Mouse (Mus musculus): ENCODE data around the gene Tnpo1. TPM values are rescaled to one million over a fixed set of nuclear protein-coding genes. Genes with fewer than 3 reads are reported as not detected.
A peak's percentile ranks its signal among the peaks of the same experiment; 100 is the strongest.

Gene Tnpo1
- polyA plus RNA-seq, 1 experiment from 2014 or later = 40.5 TPM

DNA sequence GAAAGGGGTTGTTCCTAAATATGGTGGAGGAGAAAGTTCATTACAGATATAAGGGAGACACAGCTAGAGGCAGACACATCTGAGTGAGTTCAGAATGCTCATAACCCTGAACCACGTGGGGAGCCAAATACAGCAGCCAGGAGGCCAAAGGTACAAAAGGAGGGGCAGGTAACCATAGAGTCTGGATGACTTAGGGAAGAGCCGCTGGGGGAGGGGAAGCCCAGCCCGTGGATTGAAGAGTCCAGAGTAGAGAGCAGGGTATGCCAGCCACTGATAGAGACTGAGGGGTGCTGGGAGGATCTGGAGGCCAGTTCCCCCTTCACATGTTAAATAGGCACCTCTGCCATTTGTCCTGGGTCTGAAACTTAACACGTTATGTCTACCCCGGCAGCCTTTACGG is 29.5 kb upstream of the Tnpo1 start:
- ATAC-seq (replicated peaks; ENCODE audit: extremely low read depth, insufficient read depth, low FRiP score) = no peak
- no peaks in the 10 kb centered on the region for H3K36me3 ChIP-seq (ENCODE audit: control insufficient read depth, insufficient read depth)
- no peak overlapping the region for H3K9ac ChIP-seq (ENCODE audit: low read length)
- no peak overlapping the region for H3K4me3 ChIP-seq (ENCODE audit: low read length)
- WGBS = 55% methylated on average over 6 of the region's 6 CpGs
- no peaks in the 10 kb centered on the region for H3K27me3 ChIP-seq (ENCODE audit: control insufficient read depth, insufficient read depth, low read length)
- no peaks in the 10 kb centered on the region for H3K9me3 ChIP-seq (replicated peaks; ENCODE audit: control insufficient read depth, low read length)
- no peak overlapping the region for H3K4me2 ChIP-seq (ENCODE audit: low read depth, low read length)
- H3K4me1 ChIP-seq (ENCODE audit: control insufficient read depth, insufficient read depth, low read length) = peaks cover 6% of the 10 kb centered on the region; the same call in 1 of the 2 replicates
- no peak overlapping the region for H3K27ac ChIP-seq (ENCODE audit: low read length)

DNA sequence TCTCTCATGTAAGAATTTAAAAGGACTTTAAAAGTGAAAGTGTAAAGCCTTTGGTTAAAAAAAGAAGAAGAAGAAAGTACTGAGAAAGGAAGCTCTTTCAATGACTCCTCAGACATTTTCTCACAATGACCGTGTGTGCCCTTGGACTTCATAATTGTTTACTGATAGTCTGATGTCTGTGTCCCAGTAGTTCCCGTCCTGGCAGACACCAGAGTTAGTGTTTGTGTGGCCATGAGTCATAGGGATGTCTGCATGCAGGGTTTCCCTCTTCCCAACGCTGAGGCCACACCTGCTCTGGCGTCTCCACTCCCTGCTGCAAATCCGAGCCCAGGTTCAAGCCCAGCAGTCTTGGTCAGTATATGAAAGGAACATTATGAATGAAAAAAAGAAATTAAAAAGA is 29.0 kb upstream of the Tnpo1 start:
- no peak overlapping the region for H3K4me3 ChIP-seq (ENCODE audit: low read length)
- H3K27me3 ChIP-seq (ENCODE audit: control insufficient read depth, insufficient read depth, low read length) = no peaks in the 10 kb centered on the region
- H3K4me1 ChIP-seq (ENCODE audit: control insufficient read depth, insufficient read depth, low read length) = peaks cover 6% of the 10 kb centered on the region; the same call in 1 of the 2 replicates
- ATAC-seq (replicated peaks; ENCODE audit: extremely low read depth, insufficient read depth, low FRiP score) = no peak
- no peaks in the 10 kb centered on the region for H3K9me3 ChIP-seq (replicated peaks; ENCODE audit: control insufficient read depth, low read length)
- no peak overlapping the region for H3K27ac ChIP-seq (ENCODE audit: low read length)
- 33% methylated on average over 5 of the region's 5 CpGs for WGBS
- no peak overlapping the region for H3K9ac ChIP-seq (ENCODE audit: low read length)
- no peak overlapping the region for H3K4me2 ChIP-seq (ENCODE audit: low read depth, low read length)
- no peaks in the 10 kb centered on the region for H3K36me3 ChIP-seq (ENCODE audit: control insufficient read depth, insufficient read depth)

DNA sequence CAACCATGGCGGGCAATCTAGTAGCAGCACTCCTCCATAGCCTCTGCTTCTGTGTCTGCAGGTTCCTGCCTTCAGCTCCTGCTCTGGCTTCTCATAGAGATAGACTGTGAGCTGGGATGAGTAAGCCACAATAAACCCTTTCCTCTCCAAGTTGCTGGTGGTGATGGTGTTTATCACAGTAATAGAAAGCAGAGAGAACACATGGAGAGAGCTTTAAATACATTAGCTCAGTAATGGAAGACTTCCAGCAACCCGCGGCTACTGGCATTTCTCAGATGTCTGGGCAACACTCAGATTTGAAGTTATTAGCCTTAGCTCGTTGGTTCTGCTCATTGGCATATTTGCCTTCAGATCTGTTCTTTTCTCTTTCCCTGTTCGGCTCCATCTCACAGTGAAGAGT is 27.6 kb upstream of the Tnpo1 start:
- no peaks in the 10 kb centered on the region for H3K36me3 ChIP-seq (ENCODE audit: control insufficient read depth, insufficient read depth)
- no peak overlapping the region for H3K27ac ChIP-seq (ENCODE audit: low read length)
- H3K9ac ChIP-seq (ENCODE audit: low read length) = no peak overlapping the region
- no peaks in the 10 kb centered on the region for H3K9me3 ChIP-seq (replicated peaks; ENCODE audit: control insufficient read depth, low read length)
- peaks cover 6% of the 10 kb centered on the region; the same call in 1 of the 2 replicates for H3K4me1 ChIP-seq (ENCODE audit: control insufficient read depth, insufficient read depth, low read length)
- no peaks in the 10 kb centered on the region for H3K27me3 ChIP-seq (ENCODE audit: control insufficient read depth, insufficient read depth, low read length)
- ATAC-seq (replicated peaks; ENCODE audit: extremely low read depth, insufficient read depth, low FRiP score) = no peak
- no peak overlapping the region for H3K4me2 ChIP-seq (ENCODE audit: low read depth, low read length)
- WGBS = 64% methylated on average over 5 of the region's 5 CpGs
- no peak overlapping the region for H3K4me3 ChIP-seq (ENCODE audit: low read length)

DNA sequence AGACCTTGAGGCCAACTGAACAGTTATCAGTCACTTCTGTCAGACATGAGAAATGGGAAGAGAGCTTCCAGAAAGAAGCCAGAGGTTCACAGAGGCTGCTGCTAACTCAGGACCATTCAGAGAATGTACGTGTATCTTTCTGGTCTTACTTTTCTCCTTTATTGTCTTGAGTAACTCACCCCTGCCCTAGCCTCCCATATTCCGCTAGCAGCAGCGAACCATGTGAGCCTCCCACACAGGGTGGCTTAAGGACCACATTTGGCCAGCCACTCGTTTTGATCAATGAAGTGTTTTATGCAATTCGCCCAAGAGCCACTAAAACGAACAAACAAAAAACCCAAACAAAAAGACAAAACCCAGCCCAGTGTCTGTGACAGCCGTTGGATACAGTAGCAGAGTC is 25.8 kb upstream of the Tnpo1 start:
- no peaks in the 10 kb centered on the region for H3K9me3 ChIP-seq (replicated peaks; ENCODE audit: control insufficient read depth, low read length)
- H3K36me3 ChIP-seq (ENCODE audit: control insufficient read depth, insufficient read depth) = no peaks in the 10 kb centered on the region
- no peak for ATAC-seq (replicated peaks; ENCODE audit: extremely low read depth, insufficient read depth, low FRiP score)
- H3K4me1 ChIP-seq (ENCODE audit: control insufficient read depth, insufficient read depth, low read length) = peaks cover 6% of the 10 kb centered on the region; the same call in 1 of the 2 replicates
- no peak overlapping the region for H3K4me2 ChIP-seq (ENCODE audit: low read depth, low read length)
- H3K27ac ChIP-seq (ENCODE audit: low read length) = no peak overlapping the region
- 76% methylated on average over 7 of the region's 7 CpGs for WGBS
- no peak overlapping the region for H3K9ac ChIP-seq (ENCODE audit: low read length)
- no peaks in the 10 kb centered on the region for H3K27me3 ChIP-seq (ENCODE audit: control insufficient read depth, insufficient read depth, low read length)
- no peak overlapping the region for H3K4me3 ChIP-seq (ENCODE audit: low read length)

DNA sequence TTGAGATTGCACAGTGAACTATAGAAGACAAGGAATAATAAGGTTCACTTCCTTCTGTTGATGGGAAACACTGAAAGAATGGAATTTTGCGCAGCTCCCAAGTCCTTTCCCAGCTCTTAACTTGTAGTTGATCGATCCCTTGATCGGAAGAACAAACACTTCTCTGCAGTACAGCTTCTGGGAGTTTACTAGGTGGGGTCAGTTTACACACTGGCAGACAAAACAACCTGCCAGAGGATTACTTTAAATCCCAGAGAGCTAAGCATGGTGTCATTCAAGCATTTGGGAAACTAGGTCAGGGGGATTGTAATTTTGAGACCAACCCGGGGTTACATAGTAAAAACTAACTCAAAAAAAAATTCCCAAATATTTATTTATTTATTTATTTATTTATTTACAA is 22.0 kb upstream of the Tnpo1 start:
- no peaks in the 10 kb centered on the region for H3K4me1 ChIP-seq (ENCODE audit: control insufficient read depth, insufficient read depth, low read length)
- H3K4me3 ChIP-seq (ENCODE audit: low read length) = no peak overlapping the region
- H3K4me2 ChIP-seq (ENCODE audit: low read depth, low read length) = no peak overlapping the region
- no peaks in the 10 kb centered on the region for H3K36me3 ChIP-seq (ENCODE audit: control insufficient read depth, insufficient read depth)
- no peak overlapping the region for H3K9ac ChIP-seq (ENCODE audit: low read length)
- no peaks in the 10 kb centered on the region for H3K9me3 ChIP-seq (replicated peaks; ENCODE audit: control insufficient read depth, low read length)
- H3K27ac ChIP-seq (ENCODE audit: low read length) = no peak overlapping the region
- no peak for ATAC-seq (replicated peaks; ENCODE audit: extremely low read depth, insufficient read depth, low FRiP score)
- 63% methylated on average over 4 of the region's 4 CpGs for WGBS
- no peaks in the 10 kb centered on the region for H3K27me3 ChIP-seq (ENCODE audit: control insufficient read depth, insufficient read depth, low read length)

DNA sequence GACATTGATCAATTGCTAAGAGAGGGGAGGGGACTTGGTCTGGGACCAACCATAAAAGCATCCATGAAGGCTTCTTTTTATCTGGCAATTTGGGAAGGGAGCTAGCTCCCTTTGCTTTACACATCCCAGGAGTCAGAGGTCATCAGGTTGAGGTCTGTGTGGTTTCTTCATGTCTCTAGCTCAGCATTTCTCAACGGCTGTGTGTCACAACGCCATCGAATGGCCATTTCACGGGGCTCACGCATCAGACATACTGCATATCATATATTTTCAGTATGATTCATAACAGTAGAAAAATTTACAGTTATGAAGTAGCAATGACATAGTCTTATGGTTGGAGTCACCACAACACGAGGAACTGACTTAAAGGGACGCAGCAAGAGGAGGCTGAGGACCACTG is 20.2 kb upstream of the Tnpo1 start:
- H3K9ac ChIP-seq (ENCODE audit: low read length) = no peak overlapping the region
- H3K27ac ChIP-seq (ENCODE audit: low read length) = no peak overlapping the region
- H3K4me3 ChIP-seq (ENCODE audit: low read length) = no peak overlapping the region
- H3K9me3 ChIP-seq (replicated peaks; ENCODE audit: control insufficient read depth, low read length) = no peaks in the 10 kb centered on the region
- no peaks in the 10 kb centered on the region for H3K36me3 ChIP-seq (ENCODE audit: control insufficient read depth, insufficient read depth)
- no peak overlapping the region for H3K4me2 ChIP-seq (ENCODE audit: low read depth, low read length)
- no peak for ATAC-seq (replicated peaks; ENCODE audit: extremely low read depth, insufficient read depth, low FRiP score)
- H3K4me1 ChIP-seq (ENCODE audit: control insufficient read depth, insufficient read depth, low read length) = no peaks in the 10 kb centered on the region
- WGBS = 86% methylated on average over 7 of the region's 7 CpGs
- H3K27me3 ChIP-seq (ENCODE audit: control insufficient read depth, insufficient read depth, low read length) = no peaks in the 10 kb centered on the region

DNA sequence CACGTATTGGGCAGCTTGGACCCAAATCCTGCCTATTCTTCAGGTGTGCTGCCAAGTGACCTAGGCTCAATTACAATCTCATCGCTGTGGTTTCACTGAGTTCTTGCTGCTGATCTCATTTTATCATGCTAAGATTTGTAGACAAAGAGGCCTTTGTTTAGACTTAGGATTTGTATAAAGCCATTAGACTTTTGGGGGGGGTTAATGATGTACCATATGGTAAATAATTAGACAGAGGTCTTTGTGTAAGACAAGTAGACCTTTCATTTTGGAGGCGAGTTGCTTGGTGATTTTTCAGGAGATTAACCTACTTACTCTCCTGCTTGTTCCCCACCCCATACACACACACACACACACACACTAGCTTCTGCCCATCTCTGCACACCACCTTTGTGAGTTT is 19.7 kb upstream of the Tnpo1 start:
- no peak overlapping the region for H3K4me3 ChIP-seq (ENCODE audit: low read length)
- ATAC-seq (replicated peaks; ENCODE audit: extremely low read depth, insufficient read depth, low FRiP score) = no peak
- H3K27ac ChIP-seq (ENCODE audit: low read length) = no peak overlapping the region
- no peaks in the 10 kb centered on the region for H3K36me3 ChIP-seq (ENCODE audit: control insufficient read depth, insufficient read depth)
- H3K9ac ChIP-seq (ENCODE audit: low read length) = no peak overlapping the region
- 60% methylated on average over 3 of the region's 3 CpGs for WGBS
- no peaks in the 10 kb centered on the region for H3K27me3 ChIP-seq (ENCODE audit: control insufficient read depth, insufficient read depth, low read length)
- H3K9me3 ChIP-seq (replicated peaks; ENCODE audit: control insufficient read depth, low read length) = no peaks in the 10 kb centered on the region
- no peaks in the 10 kb centered on the region for H3K4me1 ChIP-seq (ENCODE audit: control insufficient read depth, insufficient read depth, low read length)
- H3K4me2 ChIP-seq (ENCODE audit: low read depth, low read length) = no peak overlapping the region

DNA sequence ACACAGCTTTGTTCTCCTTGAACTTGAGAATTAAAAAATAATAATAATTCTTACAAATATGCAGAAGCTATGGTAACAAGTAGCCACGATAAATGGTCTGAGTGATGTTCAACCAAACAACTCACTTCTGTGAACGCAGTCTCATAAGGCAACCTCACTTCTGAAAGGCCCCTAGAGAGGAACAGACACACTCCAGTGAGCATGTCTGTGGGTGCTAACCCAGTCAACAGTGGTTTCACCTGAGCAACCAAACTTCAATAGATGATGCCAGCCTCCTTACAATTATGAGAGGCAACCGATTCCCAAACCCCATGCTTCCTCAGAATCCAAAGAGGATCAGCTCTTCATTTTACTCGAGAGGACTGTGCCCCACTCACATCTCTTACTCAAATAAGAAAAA is 19.2 kb upstream of the Tnpo1 start:
- Histone ChIP-seq H3K9ac (ENCODE audit: low read length) (no peak overlapping the region), H3K4me3 (ENCODE audit: low read length) (no peak overlapping the region), H3K4me2 (ENCODE audit: low read depth, low read length) (no peak overlapping the region), H3K4me1 (ENCODE audit: control insufficient read depth, insufficient read depth, low read length) (no peaks in the 10 kb centered on the region), H3K9me3 (replicated peaks; ENCODE audit: control insufficient read depth, low read length) (no peaks in the 10 kb centered on the region), H3K27me3 (ENCODE audit: control insufficient read depth, insufficient read depth, low read length) (no peaks in the 10 kb centered on the region), H3K36me3 (ENCODE audit: control insufficient read depth, insufficient read depth) (no peaks in the 10 kb centered on the region), H3K27ac (ENCODE audit: low read length) (no peak overlapping the region)
- ATAC-seq (replicated peaks; ENCODE audit: extremely low read depth, insufficient read depth, low FRiP score) = no peak
- 85% methylated on average over 4 of the region's 4 CpGs for WGBS

DNA sequence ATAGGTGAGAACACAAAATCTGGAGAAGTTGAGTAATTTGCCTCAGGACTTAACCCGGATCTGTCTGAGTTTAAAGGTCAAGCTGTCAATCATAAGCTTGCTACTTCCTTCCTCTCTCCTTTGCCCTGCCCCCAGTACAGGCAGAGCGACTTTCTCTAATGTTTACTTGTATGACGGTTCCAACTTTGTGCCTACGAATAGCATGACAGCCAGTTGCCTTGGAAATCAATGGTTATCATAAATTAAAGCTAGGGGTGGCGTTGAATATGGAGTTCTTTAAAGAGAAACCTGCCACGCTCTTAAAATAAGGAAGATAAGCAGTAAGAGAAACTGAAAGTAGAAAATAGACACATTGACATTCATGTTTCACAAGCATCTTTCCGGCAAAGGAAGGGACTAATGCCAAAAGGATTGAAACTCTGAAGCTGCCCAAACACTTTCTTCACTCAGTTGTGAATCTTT is 18.5 kb upstream of the Tnpo1 start:
- no peak overlapping the region for H3K9ac ChIP-seq (ENCODE audit: low read length)
- H3K4me2 ChIP-seq (ENCODE audit: low read depth, low read length) = peak overlapping the region; percentile 1
- no peaks in the 10 kb centered on the region for H3K36me3 ChIP-seq (ENCODE audit: control insufficient read depth, insufficient read depth)
- H3K4me3 ChIP-seq (ENCODE audit: low read length) = peak overlapping the region; percentile 5
- 60% methylated on average over 7 of the region's 7 CpGs for WGBS
- no peaks in the 10 kb centered on the region for H3K27me3 ChIP-seq (ENCODE audit: control insufficient read depth, insufficient read depth, low read length)
- ATAC-seq (replicated peaks; ENCODE audit: extremely low read depth, insufficient read depth, low FRiP score) = no peak
- no peak overlapping the region for H3K27ac ChIP-seq (ENCODE audit: low read length)
- H3K9me3 ChIP-seq (replicated peaks; ENCODE audit: control insufficient read depth, low read length) = no peaks in the 10 kb centered on the region
- no peaks in the 10 kb centered on the region for H3K4me1 ChIP-seq (ENCODE audit: control insufficient read depth, insufficient read depth, low read length)

DNA sequence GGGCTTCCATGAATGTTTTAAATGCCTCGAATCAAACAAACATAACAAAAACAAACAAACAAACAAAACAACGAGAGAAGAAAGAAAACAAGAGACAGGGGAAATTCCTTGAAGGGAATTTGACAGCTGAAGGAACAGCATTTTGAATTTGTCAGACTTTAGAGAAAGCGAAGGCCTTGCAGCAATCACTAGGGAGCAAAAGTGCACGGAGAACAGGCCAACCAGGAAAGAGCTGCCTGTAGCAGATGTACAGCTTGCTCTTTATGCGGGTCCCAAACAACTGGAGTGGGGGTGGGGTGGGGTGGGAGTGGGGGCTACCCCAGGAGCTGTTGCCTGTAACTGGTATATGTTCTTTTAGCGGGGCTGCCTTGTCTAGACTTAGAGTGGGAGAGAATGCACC is 16.2 kb upstream of the Tnpo1 start:
- H3K4me2 ChIP-seq (ENCODE audit: low read depth, low read length) = no peak overlapping the region

More for the DNA sequence above, 16.2 kb upstream of the Tnpo1 start:
- no peaks in the 10 kb centered on the region for H3K9me3 ChIP-seq (replicated peaks; ENCODE audit: control insufficient read depth, low read length)
- no peaks in the 10 kb centered on the region for H3K27me3 ChIP-seq (ENCODE audit: control insufficient read depth, insufficient read depth, low read length)
- H3K9ac ChIP-seq (ENCODE audit: low read length) = no peak overlapping the region
- WGBS = 53% methylated on average over 6 of the region's 6 CpGs
- no peak overlapping the region for H3K4me3 ChIP-seq (ENCODE audit: low read length)
- no peak overlapping the region for H3K27ac ChIP-seq (ENCODE audit: low read length)
- ATAC-seq (replicated peaks; ENCODE audit: extremely low read depth, insufficient read depth, low FRiP score) = no peak
- H3K36me3 ChIP-seq (ENCODE audit: control insufficient read depth, insufficient read depth) = no peaks in the 10 kb centered on the region
- H3K4me1 ChIP-seq (ENCODE audit: control insufficient read depth, insufficient read depth, low read length) = no peaks in the 10 kb centered on the region
